Mouse (Mus musculus): ENCODE measurements around the gene Maff. TPM values are rescaled to one million over a fixed set of nuclear protein-coding genes. Genes with fewer than 3 reads are reported as not detected.

The Maff gene
- polyA plus RNA-seq, 1 experiment from 2014 or later = 1.3 TPM

DNA sequence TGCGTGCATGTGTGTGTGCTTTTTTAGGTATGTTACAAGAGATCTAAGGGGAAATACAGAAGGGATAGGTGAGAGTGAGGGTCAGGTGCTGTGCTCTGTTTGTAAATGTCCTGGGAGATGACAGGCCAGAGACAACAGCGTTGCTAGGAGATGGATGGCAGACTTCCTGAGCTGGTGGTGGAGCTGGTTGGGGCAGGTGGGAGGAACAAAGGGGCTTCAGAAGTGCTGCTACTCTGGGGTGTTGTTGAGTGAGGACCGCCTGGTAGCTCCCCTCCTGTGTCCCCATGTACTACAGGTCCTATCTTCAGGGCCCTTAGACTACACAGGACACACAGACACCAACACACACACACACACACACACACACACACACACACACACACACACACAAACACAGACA, 28.3 kb downstream of the Maff start:
- H3K27me3 ChIP-seq (ENCODE audit: low read depth, poor library complexity, severe bottlenecking) = no peaks in the 10 kb centered on the region
- H3K9me3 ChIP-seq (replicated peaks) = no peaks in the 10 kb centered on the region
- H3K4me3 ChIP-seq = no peak overlapping the region
- H3K4me1 ChIP-seq = peaks cover 14% of the 10 kb centered on the region
- WGBS = 53% methylated on average over 3 of the region's 3 CpGs
- peaks cover 80% of the 10 kb centered on the region for H3K36me3 ChIP-seq
- peak overlapping the region; percentile 39; the same call in 1 of the 2 replicates for H3K27ac ChIP-seq (replicated peaks)
- DNase-seq (ENCODE audit: low spot score) = no peak

DNA sequence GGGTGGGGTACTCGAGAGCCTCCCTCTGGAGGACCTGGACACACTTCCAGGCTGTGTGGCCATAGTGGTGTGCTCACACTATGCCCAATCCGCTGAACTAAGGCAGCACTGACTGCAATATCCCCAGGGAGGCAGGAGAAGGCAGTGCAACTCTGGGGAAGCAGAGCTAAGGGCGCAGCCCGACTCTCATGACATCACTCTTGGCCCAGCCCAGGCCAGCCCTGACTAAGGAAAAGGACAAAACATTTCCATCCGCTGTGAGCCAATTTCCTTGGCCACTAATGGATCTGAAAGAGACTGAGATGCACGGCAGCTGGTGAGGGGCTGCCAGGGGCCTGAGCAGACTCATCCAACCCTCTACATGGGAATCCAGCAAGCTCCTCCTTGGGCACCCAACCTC, 31.3 kb downstream of the Maff start:
- Histone ChIP-seq H3K4me3 (no peak overlapping the region), H3K27me3 (ENCODE audit: low read depth, poor library complexity, severe bottlenecking) (no peaks in the 10 kb centered on the region), H3K27ac (replicated peaks) (no peak overlapping the region), H3K9me3 (replicated peaks) (no peaks in the 10 kb centered on the region), H3K4me1 (peaks cover 19% of the 10 kb centered on the region), H3K36me3 (peaks cover 59% of the 10 kb centered on the region)
- DNase-seq (ENCODE audit: low spot score) = no peak
- WGBS = 91% methylated on average over 6 of the region's 6 CpGs

DNA sequence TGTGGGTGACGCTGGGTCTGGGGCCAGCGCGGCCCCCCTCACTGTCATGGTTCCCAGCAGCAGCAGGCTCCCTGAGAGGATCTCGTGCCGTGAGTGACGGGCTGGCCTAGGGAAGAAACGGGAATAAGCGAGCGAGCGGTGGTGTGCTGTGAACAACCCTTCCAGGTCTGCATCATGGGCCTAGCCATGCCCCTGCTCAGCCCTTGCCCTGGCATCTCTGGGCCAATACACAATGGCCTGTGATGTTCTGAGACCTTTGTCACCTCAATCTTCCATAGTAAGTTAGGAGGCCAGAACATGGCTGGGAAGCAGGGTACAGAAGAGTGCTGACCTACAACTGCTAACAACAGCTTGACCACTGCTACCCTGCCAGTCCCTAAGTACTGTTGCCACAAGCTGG, 32.2 kb downstream of the Maff start:
- Histone ChIP-seq H3K27ac (replicated peaks) (no peak overlapping the region), H3K9me3 (replicated peaks) (no peaks in the 10 kb centered on the region), H3K4me1 (peaks cover 19% of the 10 kb centered on the region), H3K36me3 (peaks cover 53% of the 10 kb centered on the region), H3K27me3 (ENCODE audit: low read depth, poor library complexity, severe bottlenecking) (no peaks in the 10 kb centered on the region), H3K4me3 (no peak overlapping the region)
- DNase-seq (ENCODE audit: low spot score) = no peak
- 95% methylated on average over 10 of the region's 10 CpGs for WGBS

DNA sequence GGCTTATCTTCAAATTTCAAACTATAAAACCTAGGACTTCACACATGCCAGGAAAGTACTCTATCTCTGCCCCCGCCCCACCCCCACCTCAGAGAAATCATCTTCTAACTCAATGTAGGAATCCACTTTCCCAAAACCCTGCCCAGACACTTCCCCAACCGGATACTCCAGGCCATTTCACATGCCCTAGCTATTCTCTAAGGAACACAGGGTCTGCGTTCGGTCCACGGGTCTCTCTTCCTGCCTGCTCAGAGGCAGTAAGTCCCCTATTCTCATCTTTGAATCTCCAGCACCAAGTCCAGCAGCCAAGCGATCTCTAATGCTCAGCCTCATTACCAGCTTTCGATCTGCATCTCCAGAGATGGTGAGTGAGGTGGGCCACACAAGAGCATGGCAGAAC, 33.2 kb downstream of the Maff start:
- peaks cover 18% of the 10 kb centered on the region for H3K4me1 ChIP-seq
- no peaks in the 10 kb centered on the region for H3K27me3 ChIP-seq (ENCODE audit: low read depth, poor library complexity, severe bottlenecking)
- H3K9me3 ChIP-seq (replicated peaks) = no peaks in the 10 kb centered on the region
- no peak for DNase-seq (ENCODE audit: low spot score)
- no peak overlapping the region for H3K27ac ChIP-seq (replicated peaks)
- peaks cover 51% of the 10 kb centered on the region for H3K36me3 ChIP-seq
- 89% methylated on average over 7 of the region's 7 CpGs for WGBS
- H3K4me3 ChIP-seq = no peak overlapping the region

DNA sequence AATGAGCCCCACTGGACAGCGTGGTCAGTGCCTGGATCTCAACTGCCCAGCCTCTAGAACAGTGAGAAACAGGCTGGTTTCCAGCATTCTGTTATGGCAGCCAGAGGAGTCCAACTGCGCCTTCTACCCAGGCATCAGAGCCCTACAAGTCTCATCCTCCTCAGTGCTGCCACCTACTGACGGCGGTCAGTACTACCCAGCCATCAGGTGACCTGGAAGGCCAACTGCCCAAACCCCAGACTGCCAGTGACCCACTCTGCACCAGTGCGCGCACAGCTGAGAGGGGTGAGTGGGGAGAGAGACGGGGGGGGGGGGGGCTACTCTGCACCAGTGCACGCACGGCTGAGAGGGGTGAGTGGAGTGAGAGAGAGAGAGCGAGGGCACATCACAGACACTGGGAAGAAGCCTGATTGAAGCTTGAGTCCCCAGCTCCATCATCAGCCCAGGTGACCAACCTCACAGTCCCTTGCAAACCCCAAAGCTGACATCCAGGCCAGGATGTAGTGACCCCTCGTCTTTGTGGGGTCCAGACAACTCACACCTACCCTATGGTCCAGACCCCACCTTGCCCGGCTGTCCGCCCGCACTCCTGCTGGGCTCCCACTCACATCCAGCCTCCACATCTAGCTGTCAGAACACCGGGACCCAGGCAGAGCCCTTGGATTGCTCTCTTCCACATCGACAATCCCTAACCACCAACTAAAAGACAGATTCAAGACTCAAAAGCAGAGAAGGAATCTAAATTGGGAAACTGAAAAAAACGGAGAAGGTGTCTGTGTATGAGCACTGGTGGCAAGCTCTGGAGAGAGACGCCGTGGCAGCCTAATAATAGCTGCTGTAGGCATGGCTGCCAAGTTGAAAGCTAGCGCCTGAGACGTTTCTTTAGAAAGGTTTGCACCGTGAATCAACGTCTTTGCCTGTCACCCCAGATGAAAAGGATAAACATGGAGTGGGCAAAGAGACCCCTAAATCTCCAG, 34.3 kb downstream of the Maff start:
- Histone ChIP-seq H3K36me3 (peaks cover 42% of the 10 kb centered on the region), H3K27ac (replicated peaks) (no peak overlapping the region), H3K27me3 (ENCODE audit: low read depth, poor library complexity, severe bottlenecking) (no peaks in the 10 kb centered on the region), H3K4me1 (peaks cover 13% of the 10 kb centered on the region), H3K9me3 (replicated peaks) (no peaks in the 10 kb centered on the region), H3K4me3 (0 out of 2 replicates have a peak overlapping the region, but pooled peaks have one; percentile 1)
- WGBS = 60% methylated on average over 22 of the region's 23 CpGs
- peak; percentile 84 for DNase-seq (ENCODE audit: low spot score)

DNA sequence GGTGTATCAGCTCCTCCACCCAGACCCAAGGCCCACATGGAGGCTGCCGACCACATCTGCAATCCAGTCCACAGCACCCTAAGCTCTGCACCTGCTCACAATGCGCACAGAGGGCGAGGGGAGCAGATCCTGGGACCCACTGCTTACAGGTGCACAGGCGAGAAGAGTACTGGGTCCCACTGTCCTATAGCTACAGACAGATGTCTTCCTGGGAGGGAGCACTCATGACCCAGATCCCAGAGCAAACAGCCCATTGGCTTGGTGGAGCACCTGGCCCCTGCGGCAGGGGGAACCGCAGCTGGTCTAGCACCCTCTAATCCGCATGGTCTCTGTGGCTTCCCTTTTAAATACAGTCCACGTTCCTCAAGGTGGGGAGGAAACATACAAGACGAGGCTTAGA, 35.2 kb downstream of the Maff start:
- 86% methylated on average over 9 of the region's 9 CpGs for WGBS
- no peaks in the 10 kb centered on the region for H3K27me3 ChIP-seq (ENCODE audit: low read depth, poor library complexity, severe bottlenecking)
- no peak for DNase-seq (ENCODE audit: low spot score)

DNA sequence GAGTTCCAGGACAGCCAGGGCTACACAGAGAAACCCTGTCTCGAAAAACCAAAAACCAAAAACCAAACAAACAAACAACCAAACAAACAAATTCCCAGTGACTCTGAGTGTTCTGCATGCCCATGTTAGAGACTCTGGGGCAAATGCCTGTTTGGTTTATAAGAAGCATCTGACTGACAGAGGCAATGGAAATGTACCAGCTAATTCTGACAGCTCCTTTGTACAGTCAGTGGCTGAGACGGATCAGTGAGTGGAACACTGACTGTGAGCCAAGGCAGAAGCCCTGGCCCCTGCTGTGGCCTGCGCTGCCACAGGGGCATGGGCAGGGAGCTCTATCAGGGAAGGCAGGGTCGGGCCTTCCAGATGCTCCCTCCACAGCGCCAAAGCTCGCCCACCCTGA, 40.7 kb downstream of the Maff start:
- peaks cover 12% of the 10 kb centered on the region for H3K36me3 ChIP-seq
- H3K27ac ChIP-seq (replicated peaks) = no peak overlapping the region
- H3K4me1 ChIP-seq = peaks cover 23% of the 10 kb centered on the region
- no peak for DNase-seq (ENCODE audit: low spot score)
- WGBS = 72% methylated on average over 6 of the region's 6 CpGs
- no peak overlapping the region for H3K4me3 ChIP-seq
- H3K9me3 ChIP-seq (replicated peaks) = no peaks in the 10 kb centered on the region
- no peaks in the 10 kb centered on the region for H3K27me3 ChIP-seq (ENCODE audit: low read depth, poor library complexity, severe bottlenecking)

More for the DNA sequence above, 35.2 kb downstream of the Maff start:
- Histone ChIP-seq H3K9me3 (replicated peaks) (no peaks in the 10 kb centered on the region), H3K27ac (replicated peaks) (no peak overlapping the region), H3K4me1 (peaks cover 13% of the 10 kb centered on the region), H3K4me3 (no peak overlapping the region), H3K36me3 (peaks cover 33% of the 10 kb centered on the region)

DNA sequence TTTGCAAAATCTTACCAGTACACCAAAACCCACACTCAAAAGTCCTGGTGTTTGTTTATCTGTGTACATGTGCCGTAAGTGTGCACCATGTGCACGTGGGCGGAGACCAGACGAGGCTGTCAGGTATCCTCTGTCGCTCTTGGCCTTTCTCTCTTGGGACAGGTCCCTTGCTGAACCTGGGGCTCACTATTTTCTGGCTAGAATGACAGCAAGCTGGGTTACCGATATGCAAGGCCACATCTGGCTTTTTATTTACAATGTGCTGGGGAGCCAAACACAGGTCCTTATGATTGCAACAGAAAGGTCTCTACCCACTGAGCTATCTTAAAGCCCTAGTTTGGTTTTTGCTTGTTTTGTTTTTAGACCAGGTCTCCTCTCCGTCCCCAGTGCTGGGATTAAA, 41.2 kb downstream of the Maff start:
- peaks cover 12% of the 10 kb centered on the region for H3K36me3 ChIP-seq
- WGBS = 84% methylated on average over 7 of the region's 7 CpGs

DNA sequence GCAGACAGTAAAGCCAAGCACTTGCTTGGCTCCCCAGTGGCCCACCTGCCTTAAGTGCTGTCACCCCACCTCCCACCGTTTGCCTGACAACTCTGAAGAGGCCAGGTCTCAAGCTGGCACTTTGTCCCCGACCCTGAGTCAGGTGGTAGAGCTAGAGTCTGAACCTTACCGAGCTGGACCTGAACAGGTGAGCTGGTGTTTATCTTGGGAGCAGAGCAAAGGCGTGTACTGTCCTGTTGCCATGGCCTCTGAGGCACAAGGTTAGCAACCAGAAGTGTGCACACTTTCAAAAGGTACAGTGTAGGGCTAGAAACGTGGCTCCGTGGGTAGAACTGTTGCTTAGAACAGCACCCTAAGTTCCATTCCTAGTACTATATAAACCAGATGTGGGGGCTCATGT, 41.8 kb downstream of the Maff start:
- no peak for DNase-seq (ENCODE audit: low spot score)
- Histone ChIP-seq H3K27me3 (ENCODE audit: low read depth, poor library complexity, severe bottlenecking) (no peaks in the 10 kb centered on the region), H3K4me1 (peaks cover 34% of the 10 kb centered on the region), H3K4me3 (no peak overlapping the region), H3K27ac (replicated peaks) (no peak overlapping the region), H3K9me3 (replicated peaks) (no peaks in the 10 kb centered on the region), H3K36me3 (peaks cover 15% of the 10 kb centered on the region)
- 83% methylated on average over 6 of the region's 6 CpGs for WGBS

More for the DNA sequence above, 41.2 kb downstream of the Maff start:
- H3K4me3 ChIP-seq = no peak overlapping the region
- peaks cover 29% of the 10 kb centered on the region for H3K4me1 ChIP-seq
- H3K9me3 ChIP-seq (replicated peaks) = no peaks in the 10 kb centered on the region
- H3K27me3 ChIP-seq (ENCODE audit: low read depth, poor library complexity, severe bottlenecking) = no peaks in the 10 kb centered on the region
- H3K27ac ChIP-seq (replicated peaks) = no peak overlapping the region
- DNase-seq (ENCODE audit: low spot score) = no peak

DNA sequence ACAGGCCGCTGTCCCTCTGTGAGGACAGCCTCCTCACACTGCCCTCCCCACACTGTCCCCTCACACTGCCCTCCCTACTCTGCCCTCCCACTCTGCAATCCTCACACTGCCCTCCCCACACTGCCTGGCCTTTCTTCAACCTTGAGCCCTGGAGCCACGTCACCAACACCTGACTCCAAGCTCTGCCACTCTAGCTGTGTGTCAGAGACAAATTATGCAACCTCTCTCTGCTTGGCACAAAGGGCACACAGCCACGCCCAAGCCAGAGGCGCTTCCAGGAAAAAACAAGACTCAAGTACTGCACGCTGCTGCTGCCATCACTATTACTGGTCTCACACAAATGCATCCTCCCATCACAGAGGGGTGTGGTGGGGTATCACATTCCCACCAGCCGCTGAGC, 44.0 kb downstream of the Maff start:
- Histone ChIP-seq H3K9me3 (replicated peaks) (no peaks in the 10 kb centered on the region), H3K4me3 (no peak overlapping the region), H3K36me3 (0 out of 2 replicates have a peak, but pooled peaks cover 8% of the 10 kb centered on the region), H3K27ac (replicated peaks) (no peak overlapping the region), H3K4me1 (peaks cover 56% of the 10 kb centered on the region), H3K27me3 (ENCODE audit: low read depth, poor library complexity, severe bottlenecking) (no peaks in the 10 kb centered on the region)
- WGBS = 89% methylated on average over 6 of the region's 6 CpGs
- DNase-seq (ENCODE audit: low spot score) = no peak

DNA sequence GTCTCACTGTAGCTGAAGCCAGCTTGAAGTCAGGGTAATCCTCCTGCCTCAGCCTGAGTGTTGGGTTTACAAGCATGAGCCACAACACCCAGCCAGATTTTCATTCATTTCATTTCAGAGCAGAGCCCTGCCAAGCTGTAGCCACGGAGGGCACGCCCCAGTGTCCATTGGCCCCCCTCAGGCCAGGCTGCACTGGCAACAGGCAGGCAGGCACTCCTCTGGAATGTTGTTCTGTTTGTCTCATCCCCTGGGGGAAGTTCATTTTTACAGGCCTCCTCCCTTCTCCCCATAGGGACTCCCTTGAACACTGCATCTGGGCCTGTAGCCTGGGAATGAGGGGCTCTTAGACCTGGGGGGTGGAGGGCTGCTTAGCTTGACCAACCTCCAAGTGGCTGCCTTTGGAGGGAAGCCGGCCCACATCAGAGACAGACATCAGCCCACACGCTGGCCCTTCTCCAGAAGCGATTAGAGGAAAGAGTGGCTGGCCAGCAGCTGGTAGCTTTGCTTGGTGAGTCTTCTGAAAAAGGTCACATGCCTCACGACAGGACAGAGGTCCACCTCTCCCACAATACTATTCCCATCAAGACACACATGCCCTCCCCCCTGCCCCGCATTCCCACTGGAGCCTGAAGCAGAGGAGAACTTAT, 45.1 kb downstream of the Maff start:
- DNase-seq (ENCODE audit: low spot score) = no peak
- Histone ChIP-seq H3K4me3 (no peak overlapping the region), H3K36me3 (peaks cover 12% of the 10 kb centered on the region; the same call in 1 of the 2 replicates), H3K4me1 (peaks cover 56% of the 10 kb centered on the region), H3K27ac (replicated peaks) (peak overlapping the region; percentile 52; the same call in 1 of the 2 replicates), H3K9me3 (replicated peaks) (no peaks in the 10 kb centered on the region), H3K27me3 (ENCODE audit: low read depth, poor library complexity, severe bottlenecking) (no peaks in the 10 kb centered on the region)
- 59% methylated on average over 7 of the region's 7 CpGs for WGBS

DNA sequence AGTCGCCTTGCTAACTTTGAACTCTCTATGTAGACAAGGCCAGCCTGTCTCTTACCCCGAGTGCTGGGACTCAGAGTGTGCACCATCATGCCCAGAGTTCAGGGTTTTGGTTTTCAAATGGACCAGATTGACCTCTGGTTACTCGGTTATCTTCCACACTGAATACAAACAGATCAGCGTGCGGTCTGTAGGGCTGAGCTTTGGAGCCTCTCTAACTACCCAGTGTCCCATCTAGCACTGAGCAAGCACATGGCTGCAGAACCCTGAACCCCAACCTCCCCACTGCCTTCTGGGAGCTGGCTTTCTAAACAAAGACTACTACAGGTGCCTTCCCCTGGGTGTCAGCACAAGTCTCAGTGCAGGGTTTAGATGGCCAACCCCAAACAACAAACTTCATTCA, 46.1 kb downstream of the Maff start:
- no peaks in the 10 kb centered on the region for H3K27me3 ChIP-seq (ENCODE audit: low read depth, poor library complexity, severe bottlenecking)
- WGBS = 85% methylated on average over 5 of the region's 5 CpGs

DNA sequence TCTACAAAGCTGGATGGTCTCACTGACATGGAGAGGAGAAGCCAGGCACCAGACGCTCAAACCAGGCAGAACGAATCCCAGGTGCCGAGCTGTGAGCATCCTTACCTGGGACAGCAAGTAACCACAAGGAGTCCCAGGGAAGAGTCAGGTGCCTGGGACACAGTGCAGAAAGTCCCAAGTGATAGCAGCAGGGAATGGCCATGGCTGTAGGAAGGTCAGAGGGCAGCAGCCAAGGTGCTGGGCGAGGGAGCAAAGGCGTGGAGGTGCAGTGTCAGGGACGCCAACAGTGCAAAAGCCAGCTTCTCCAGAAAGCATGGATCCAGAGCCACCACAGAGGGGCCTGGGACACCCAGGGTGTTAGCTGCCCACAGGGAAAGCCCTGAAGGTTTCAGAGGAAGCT, 46.7 kb downstream of the Maff start:
- WGBS = 85% methylated on average over 6 of the region's 6 CpGs
- Histone ChIP-seq H3K4me3 (no peak overlapping the region), H3K9me3 (replicated peaks) (no peaks in the 10 kb centered on the region), H3K27me3 (ENCODE audit: low read depth, poor library complexity, severe bottlenecking) (no peaks in the 10 kb centered on the region), H3K36me3 (peaks cover 26% of the 10 kb centered on the region), H3K4me1 (peaks cover 54% of the 10 kb centered on the region), H3K27ac (replicated peaks) (peak overlapping the region; percentile 63)
- no peak for DNase-seq (ENCODE audit: low spot score)

More for the DNA sequence above, 46.1 kb downstream of the Maff start:
- Histone ChIP-seq H3K27ac (replicated peaks) (0 out of 2 replicates have a peak overlapping the region, but pooled peaks have one; percentile 63), H3K4me3 (no peak overlapping the region), H3K36me3 (peaks cover 21% of the 10 kb centered on the region), H3K9me3 (replicated peaks) (no peaks in the 10 kb centered on the region), H3K4me1 (peaks cover 56% of the 10 kb centered on the region)
- no peak for DNase-seq (ENCODE audit: low spot score)
